Mouse (Mus musculus) myocyte (in vitro differentiated cells): ENCODE measurements at regions not wholly inside any gene's neighbourhood (a gene's known extent, or its start where the extent isn't known, plus 50 kb on each side); places are given as distances from the start of the nearest gene placed in this dataset.

ENCODE experiments used
- MAX ChIP-seq: IDR thresholded peaks from one replicate; pipeline ENCODE4 v1.6.1; 2011; ENCODE audit warnings: low read depth, mild to moderate bottlenecking, control low read depth
- POLR2A ChIP-seq: IDR thresholded peaks from one replicate; pipeline ENCODE4 v1.6.1; 2011; ENCODE audit warnings: low read depth, mild to moderate bottlenecking, control low read depth, moderate library complexity; ENCODE audit not compliant: insufficient read length
- TCF12 ChIP-seq: IDR thresholded peaks from one replicate; pipeline ENCODE4 v1.6.1; 2011; ENCODE audit warnings: mild to moderate bottlenecking, control low read depth; ENCODE audit not compliant: poor library complexity, insufficient read depth, severe bottlenecking

DNA sequence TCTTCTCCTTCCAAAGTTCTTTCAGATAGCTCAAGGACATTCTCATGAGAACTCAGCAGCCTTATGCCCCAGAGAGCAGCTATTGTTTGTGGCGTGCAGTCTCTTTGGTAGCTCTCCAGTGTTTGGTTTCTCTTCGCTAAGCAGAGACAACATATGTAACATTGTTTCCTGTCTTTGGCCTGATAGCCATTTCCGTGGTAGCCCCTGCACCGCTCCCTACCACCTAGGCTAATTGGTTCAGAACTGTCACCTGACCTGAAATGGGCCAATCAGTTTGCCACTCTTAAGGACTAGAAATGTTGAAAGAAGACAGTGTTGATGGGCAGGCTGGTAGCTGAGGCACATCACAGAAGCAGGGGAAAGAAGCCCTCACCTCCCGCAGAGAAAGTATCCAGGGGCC lies 54.1 kb upstream of the Pkn2 start:
- TF ChIP-seq POLR2A (no peak), MAX (no peak), TCF12 (no peak)
